Comparison of ENCODE assay signal across 1 mouse cellular context in the genomic region with DNA sequence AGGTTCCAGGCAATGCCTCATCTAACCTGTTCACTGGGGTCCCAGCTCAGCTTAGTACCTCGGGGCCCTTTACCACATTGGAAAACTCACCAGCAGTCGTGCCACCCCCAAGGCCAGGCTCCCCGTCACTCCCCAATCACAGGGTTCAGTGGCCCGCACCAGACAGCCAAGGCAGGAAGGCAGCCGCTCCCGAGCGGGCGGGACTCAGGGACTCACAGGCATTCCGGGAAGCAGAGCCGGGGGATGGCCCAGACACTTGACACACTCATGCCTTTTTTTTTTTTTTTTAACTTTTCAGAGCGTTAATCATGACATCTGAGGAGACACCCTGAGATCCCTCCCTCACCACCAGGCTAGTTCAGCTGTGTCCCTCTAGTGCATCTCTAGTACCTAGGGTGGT.
TF ChIP-seq lines count a peak whose summit lies in the region.

No protein-coding gene starts in this region.

TF ChIP-seq in MEL, 35 proteins besides CTCF, POLR2A, EP300 and RAD21 (continued from another document):
- TF ChIP-seq POLR2AphosphoS5 (IDR thresholded peaks at IDR 0.05; ENCODE audit: borderline replicate concordance, low read depth, low read length): no peak
